Mouse (Mus musculus): ENCODE data around the gene Cyth4.

The Cyth4 gene

DNA sequence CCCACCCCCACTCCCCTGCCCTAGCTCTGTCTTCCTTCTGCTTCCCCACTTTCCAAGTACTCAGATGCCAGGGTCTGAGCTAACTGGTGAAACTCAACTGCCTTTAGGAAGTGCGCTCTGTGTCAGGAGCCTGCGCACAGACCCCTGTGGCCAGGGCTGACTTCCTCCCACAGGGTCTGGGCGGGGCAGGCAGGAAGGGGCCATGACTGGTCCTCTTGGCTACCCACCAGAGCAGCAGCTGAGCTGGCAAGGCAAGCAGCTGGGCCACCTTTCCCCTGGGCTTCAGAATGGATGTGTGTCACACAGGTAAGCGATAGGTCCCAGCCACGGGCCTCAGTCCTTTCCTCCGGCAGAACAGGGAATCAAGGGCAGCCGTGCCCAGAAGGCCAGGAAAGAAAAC is at the start of gene Cyth4:
TSS of gene Cyth4 (plus strand) at position 134 of the 400 bp plus-strand sequence.
- no peak for DNase-seq (ENCODE audit: low spot score)

DNA sequence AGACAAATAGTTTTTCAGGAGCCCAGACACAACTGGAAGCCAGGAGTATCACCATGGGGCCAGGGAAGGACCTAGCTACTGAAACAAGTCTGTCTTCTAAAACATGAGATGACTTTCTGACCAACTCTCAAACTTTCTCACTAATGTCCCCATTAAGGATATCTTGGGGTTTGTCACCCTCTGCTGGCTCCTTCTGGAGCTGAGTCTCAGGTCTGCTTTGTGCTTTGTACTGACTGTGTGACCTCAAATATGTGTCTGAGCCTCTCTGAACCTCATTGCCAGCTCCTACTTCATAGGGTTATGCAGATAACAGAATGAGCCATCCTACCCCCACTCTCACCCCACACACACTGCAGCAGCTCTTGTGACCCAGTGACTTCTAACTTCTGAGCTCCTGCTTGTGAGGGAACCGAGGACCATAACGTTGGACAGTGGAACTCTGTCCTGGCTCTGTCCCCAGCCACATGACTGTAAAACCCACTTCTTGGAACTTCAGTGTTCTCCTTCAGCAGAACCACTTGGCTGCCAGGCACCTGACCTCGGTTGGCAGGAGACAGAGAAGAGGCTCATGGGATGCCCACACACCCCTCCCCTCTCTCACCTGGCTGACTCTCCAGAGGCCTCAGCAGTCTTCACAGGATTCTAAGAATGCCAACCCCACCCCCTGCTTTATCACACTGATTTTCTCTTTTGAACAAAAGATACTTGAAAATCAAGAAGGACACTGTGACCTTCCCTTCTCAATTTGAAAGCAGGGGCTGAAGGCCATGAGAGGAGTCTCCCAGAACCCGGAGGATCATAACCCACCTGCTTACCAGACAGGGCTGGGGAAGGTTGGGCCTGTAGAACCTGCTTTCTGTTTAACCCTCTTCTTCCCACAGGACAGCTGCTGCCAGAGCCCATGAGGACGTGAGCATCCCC is 49.2 kb upstream of the Cyth4 start:
- peak; percentile 23 for DNase-seq (ENCODE audit: low spot score)

DNA sequence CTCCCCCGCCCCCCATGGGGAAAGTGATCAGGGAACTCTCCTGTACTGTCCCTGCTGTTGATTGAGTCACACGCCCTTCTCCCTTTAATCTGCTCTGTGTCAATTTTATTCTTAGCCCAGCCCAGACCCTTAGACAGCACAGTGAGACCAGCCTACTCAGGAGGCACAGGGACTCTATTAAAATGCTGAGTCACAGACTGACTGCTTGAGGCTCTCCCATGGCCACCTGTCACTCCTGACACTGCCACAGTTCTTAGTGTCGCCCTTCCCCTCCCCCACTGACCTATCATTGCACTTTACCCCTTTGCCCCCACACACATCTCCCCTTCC is 48.5 kb upstream of the Cyth4 start:
- DNase-seq (ENCODE audit: low spot score) = peak; percentile 78

DNA sequence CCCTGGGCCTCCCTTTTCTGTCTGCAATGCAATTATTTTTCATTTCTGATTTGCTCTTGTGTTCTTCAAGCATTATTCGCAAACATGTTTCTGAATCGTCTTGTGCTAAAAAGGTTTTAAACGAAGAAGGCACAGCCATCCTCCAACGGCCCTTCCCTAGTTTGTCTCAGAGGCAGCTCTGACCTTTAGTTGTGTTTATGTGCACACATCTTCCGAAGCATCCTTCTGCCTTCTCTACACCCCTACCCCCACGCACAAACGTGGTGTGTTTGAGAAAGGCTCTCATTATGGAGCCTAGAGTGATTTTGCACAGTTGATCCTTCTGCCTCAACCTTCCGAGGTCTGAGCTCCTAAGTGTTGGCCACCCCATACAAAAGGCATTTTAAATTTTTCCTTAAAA is 48.1 kb upstream of the Cyth4 start:
- DNase-seq (ENCODE audit: low spot score) = no peak

DNA sequence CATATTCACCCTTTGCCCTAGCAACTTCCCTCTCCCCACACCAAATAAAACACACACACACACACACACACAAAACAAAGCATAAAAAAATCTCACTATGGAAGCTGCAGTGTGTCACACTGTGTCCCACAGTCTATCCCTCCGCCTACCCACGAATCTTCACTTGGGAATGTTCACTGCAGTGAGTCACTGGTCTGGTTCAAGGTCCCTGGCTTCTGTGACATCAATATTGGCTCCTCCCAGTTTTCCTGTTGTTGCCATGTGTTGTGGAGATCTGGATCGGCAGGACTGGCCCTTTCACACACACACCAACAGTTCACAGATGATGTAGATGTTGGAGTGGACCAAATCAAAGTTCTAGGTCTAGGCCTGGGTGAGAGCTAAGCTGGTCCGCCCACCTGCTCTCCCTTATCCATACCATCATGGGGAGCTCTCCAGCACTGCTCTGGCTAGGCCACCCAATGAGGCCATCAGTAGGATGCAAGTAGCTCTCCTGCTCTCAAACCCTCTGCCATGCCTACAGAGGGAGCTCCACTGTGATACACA is 47.6 kb upstream of the Cyth4 start:
- no peak for DNase-seq (ENCODE audit: low spot score)

DNA sequence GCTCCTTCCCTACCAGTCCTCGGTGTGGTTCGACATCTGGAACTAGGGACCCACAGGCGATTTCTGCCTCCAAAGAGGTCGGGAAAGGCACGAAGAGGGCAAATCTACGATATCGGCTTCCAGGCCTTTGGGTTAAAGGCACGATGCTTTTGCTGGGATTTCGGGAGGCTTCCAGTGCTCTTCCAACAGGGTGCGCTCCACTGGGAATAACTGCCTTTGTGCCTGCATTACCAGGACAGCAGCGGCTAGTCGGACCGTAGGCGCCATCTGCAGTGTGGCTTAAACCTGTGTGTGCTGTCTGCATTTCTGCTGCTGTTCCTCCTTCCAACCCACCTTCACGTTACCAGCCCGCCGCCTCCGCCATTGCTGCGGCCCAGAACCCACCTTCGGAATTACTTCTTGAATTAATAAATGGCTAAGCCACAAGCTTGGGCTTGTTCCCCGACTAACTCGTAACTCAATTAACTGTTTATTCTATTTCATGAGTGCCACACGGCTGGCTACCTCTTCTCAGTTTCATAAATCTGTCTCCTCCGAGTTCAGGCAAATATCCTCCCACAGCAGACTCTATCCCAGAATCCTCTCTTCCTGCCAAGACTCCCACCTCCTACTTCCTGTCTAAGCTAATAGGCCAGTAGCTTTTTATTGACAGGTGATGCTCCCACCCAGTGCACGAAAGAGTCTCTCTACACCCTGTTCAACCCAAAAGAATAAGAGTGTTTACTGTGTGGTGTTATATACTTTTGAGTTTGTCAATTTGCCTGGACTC is 42.1 kb upstream of the Cyth4 start:
- no peak for DNase-seq (ENCODE audit: low spot score)

DNA sequence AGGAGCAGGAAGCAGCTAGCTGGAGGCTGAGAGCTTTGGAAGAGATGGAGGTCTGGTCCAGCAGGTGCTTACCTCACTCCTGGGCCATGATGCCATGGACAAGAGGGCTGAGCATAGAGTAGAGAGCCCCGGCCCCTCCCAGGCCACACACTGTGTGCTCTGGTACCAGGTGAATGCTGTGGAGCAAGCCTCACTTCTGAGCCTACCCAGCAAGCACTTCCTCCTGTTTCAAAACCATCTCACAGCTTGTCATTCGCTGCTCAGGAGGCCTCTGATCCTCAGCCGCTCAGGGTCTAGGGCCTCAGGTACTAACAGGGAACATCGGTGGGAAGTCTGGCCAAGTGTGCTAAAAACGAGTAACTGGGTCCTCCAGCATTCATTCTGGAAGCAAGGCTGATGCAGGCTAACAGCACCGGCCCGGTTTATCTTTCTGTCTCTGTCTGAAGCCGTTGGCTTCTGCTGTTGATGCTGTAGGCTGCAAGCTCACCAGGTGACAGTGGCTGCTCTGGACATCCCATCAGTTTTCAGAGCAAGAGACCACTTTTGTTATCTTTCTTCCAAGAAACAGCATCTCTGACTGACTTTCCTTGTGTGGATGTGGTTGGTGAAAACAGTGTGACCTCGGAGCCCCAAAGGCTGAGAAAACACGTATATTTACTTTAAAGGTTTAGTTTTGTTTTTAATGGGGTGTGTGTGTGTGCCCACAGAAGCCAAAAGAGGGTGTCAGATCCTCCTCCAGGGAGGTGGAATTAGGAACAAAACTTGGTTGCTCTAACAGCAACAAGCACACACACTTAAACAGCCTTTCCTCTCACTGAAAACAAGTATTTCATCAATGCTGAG is 38.9 kb upstream of the Cyth4 start:
- DNase-seq (ENCODE audit: low spot score) = no peak

DNA sequence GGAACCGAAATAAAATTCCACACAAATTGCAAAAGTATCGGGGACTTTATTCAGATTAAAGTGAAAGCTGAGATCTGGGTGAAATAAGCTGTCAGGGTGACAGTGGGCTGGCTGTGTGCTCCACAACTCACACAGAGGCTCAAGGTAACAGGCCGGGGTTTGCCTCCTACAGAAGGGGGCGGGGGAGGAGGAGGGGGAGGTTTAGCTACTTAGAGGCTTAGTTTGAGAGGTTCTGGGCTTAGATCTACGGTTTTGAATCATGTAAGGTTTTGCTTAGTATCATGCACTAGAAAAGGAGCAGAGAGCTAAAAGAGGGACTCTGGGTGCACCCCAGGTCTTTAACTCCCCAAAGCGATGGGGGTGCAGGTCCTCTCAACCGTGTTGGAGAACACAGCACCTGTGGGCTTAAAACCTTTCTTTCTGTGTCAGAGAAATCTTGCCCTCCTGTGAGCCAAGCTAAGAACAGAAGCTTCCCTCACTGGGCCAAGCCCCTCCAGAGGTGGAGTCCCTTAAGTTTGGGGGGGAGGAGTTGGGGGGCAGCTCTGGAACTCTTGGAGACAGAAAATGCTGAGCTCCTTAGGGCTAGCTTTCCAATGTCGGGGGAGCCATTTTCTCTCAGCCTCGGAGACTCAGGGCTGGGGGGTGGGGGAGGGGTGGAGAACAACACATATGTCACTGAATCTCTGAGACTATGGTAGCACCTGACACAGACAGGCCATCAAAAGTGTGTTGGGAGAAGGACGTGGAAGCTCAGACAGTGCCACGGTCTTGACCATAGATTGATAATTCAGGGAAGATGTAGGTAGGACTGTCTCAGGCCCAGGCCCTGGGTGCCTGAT is 37.5 kb upstream of the Cyth4 start:
- no peak for DNase-seq (ENCODE audit: low spot score)

DNA sequence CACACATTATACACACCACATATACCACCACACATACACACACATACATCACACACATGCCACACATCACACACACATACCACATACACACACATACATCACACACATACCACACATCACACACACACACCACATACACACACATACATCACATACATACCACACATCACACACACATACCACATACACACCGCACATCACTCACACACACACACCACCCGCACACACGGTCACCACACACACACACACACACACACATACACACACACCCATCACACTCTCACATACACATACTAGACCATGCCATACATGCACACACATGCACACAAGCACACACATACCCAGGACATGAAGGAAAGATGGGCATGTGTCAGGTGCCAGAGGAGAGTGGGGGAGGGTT is 33.5 kb upstream of the Cyth4 start:
- DNase-seq (ENCODE audit: low spot score) = no peak

DNA sequence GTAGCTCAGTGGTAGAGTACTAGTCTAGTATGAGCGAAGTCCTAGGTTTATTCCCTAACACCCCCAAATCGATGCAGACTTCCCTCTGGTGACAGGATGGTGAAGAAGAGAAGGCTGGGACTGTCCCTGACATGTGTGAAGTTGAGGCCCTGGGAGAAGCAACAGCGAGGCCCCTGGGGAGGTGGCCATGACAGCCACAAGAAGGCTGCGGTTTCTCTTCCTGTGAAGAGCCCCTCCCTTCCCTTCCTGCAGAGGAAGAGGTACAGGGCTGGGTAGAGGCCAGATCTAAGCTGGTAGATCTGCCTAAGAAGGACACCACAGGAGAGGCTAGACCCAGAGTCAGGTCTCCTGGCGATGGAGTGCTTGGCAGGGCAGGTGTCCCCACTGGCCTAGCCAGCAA is 32.9 kb upstream of the Cyth4 start:
- DNase-seq (ENCODE audit: low spot score) = no peak

DNA sequence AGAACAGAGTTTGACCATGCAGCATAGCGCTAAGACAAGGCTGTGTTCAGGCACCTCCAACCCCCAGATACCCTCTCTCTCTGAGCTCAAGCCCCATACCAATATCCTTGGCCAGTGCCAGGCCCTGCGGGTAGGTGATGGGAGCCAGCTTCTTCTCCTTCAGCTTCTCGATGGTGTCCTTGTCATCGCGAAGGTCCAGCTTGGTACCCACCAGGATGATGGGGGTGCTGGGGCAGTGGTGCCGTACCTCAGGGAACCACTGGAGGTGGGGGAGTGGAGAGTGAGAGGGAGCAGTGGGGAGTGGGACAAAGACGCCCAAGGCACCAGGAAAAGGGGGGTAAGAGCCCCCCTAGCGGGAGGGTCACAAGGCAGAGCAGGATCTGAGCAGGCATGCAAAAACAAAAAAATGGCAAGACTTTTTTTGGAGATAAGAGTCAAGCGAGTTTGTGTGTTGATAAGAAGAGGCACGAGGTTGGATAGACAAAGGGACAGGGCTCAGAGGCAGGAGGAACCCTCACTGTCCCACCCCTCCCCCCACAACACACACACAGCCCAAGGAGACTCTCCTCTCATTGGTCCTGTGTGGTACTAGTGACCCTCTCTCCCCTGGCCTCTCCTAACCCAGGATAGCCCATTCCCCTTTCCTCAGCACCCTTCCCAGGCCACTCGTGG is 31.9 kb upstream of the Cyth4 start:
- DNase-seq (ENCODE audit: low spot score) = no peak

DNA sequence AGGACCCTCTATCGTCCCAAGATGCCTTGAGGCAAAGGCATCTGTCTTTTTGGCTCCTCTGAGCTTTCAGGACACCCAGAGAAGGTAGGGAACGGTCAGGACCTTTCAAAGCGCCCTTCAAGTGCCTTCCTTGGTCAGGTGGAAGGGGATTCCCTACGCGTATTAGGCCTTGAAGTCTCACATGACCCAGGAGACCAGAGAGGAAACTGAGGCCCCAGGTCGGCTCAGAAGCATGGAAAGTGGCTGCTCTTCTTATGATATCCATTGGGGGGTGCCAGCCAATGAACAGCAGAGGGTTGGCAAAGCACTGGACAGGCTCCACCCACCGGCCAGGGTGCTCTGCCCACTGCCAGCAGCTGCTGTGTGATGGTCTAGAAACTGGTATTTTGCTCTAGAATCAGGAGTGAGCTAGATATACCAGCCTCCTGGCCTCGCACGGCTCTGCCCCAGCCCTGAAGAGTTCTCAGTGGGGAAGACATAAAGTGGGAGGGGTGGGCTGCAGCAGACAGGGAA is 29.2 kb upstream of the Cyth4 start:
- no peak for DNase-seq (ENCODE audit: low spot score)

DNA sequence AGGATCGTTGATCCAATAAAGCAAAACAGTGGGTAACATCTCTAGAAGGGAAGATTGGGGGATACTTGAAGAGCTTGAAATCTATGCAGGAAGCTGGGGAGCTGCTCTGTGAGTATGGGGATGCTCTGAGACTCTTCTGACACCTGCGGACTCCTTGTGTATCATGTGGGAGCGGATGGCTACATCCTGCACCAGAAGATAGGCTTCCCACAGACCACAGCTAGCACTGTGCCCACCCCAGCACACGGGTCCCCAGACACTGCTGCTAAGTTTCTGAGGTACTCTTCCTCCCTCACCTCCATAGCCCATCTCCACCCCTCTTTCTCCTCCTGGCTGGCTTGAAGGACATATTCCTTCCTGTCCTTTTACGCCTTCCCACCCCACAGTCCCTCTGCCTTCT is 26.7 kb upstream of the Cyth4 start:
- DNase-seq (ENCODE audit: low spot score) = no peak

DNA sequence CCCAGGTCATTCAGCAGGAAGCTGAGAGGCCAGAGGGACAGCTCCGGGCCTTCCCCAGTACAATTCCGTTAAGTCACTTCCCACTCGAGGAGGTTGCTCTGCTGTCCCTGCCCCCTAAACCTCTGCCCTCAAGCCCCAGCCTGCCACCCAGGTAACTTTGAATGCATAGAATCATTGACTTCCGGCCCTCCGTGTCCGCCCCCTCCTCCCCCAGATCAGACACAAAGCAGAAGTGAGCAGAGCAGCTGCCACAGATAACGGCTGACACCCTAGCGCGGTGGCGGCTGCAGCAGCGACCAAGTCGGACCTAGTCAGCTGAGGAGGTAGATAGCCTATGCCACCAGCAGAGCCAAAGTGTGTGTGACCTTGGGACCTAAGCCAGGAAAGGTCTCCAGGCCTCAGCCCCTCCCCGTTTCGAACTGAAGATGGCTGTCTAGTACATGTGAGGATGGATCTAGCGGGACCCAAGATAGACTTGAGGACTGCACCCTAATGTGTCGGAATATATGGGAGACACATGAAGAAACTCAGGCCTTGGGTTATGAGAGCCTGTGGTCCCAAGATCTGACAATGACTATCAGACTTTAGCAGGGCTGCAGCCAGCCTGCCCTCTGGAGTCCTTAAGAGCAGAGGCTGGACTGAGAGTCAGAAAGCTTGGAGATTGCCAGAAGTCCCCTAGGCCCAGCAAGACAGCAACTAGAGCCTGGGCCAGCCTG is 25.1 kb upstream of the Cyth4 start:
- peak; percentile 41 for DNase-seq (ENCODE audit: low spot score)

DNA sequence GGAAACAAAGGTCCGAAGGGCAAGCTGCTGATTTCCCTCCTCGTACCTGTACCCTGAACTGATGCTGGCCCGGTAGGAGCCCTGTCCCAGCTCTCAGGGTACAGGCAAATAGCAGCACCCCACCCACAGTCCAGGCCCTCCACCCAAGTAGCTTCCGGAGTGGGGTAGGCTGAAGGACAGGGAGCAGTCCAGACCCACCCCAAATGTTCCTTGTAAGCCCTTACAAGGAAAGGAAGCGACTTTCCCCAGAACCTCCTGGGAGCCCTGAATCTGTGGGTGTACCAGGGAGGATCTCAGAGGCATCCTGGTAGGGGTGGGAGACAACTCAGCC is 24.6 kb upstream of the Cyth4 start:
- no peak for DNase-seq (ENCODE audit: low spot score)

DNA sequence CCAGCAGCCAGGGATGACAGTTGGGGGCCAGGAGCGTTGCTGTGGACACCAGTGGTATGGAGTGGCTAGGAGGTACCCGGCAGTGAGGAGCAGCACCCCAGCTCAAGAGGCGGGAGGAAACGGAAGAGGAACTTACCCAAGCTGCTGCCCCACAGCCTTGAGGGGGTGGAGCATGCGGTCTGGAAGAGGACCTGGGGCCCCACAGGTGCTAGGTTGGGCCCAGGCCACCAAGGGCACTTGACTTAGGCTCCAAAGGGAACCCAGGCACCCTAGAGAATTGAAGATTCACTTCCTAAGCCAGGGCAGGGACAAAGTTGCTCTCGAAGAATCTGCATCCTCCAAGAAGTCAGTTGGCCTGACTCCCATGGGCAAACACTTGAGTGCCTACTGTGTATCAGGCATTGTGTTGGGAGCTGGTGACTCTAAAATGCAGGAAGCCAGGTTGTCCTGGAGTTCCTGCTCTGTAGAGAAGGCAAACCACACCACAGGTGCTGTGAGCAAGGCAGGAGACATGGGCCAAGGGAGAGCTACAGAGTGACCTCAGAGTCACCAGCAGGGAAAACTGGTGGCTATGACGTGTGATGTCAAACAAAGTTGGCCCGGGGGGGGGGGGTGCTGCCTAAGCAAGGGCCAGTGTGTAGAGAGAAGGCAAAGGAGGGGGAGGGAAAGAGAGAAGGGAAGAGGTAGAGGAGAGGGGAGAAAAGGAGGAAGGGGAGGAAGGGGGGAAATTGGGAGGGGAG is 24.0 kb upstream of the Cyth4 start, which contains the start of gene Rac2:
TSS of gene Rac2 (minus strand) at position 126 of the 740 bp plus-strand sequence.
- DNase-seq (ENCODE audit: low spot score) = no peak

DNA sequence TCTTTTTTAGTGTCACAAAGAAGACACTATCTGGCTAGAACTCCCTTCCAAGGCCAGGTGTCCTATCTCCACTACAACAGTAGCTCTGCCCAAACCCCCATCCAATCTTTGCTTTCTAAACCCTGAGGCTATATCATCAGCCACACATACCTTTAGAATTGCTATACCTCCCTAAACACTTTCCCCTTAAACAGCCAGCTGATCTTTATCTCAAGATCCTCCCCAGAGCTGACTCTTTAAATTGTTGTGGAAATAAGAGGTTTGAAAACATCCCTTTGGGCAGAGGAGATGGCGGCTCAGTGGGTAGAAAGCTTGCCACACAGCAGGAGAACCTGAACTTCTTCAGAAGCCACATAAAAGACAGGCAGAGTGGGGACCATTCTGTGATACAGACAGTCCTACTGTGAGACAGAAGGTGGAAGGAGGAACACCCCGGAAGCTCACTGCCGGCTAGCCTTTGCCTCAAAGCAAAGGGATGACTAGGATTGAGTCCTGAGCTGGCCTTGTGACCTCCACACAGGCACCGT is 20.5 kb upstream of the Cyth4 start:
- DNase-seq (ENCODE audit: low spot score) = no peak

DNA sequence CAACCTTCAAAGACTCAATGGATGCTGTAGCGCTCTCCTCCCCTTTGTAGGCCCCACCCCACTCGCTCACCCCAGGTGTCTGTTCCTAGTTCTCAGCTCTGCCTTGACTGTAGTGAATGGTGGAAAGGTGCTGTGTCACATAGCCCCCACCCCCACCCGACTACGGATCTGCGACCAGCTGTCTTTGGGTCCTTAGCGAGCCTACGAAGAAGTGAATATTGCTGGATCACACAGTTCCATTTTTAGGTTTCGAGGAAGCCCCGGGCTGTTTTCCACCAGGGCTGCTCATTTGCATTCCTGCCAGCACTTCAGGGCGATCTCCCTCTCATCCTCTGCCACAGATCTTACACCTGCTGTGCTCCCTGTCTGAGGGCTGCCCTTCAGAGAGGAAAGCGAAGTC is 13.5 kb upstream of the Cyth4 start:
- no peak for DNase-seq (ENCODE audit: low spot score)

DNA sequence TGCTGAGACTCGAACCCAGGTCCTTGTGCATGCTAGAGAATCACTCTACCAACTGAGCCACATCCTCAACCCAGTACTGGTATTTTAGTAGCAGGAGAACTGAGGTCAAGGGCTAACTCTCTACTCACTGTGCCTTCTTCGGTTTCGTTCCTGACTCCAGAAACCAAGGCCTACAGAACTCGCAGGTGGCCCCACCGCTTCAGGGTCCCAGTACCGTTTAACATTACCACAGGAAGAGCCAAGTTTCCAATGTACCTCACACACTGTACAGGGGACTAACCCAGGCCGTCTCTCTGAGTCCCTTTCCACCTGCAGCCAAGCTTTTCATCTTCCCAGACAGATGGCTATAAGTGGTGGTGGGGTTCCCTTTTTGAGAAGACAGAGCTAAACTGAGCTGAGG is 11.4 kb upstream of the Cyth4 start:
- no peak for DNase-seq (ENCODE audit: low spot score)
